Mouse (Mus musculus) hindbrain, embryonic 14.5 days (tissue): Measurements from ENCODE around the gene Agap3. TPM values are rescaled to one million over a fixed set of nuclear protein-coding genes. Genes with fewer than 3 reads are reported as not detected.

Source experiments
- ATAC-seq: fragments of 200-750 bp; cut with Nextera tagmentation; 2 replicates; pipeline ENCODE4 v1.8.0; 2017; ENCODE audit warnings: moderate number of reproducible peaks, mild to moderate bottlenecking, moderate TSS enrichment, moderate library complexity; ENCODE audit not compliant: low FRiP score
- DNase-seq: peaks from one replicate; pipeline ENCODE4 v3.0.0-alpha.2; 2015; ENCODE audit warnings: low spot score
- H3K27ac ChIP-seq: fragments of 300-500 bp; sonication (generic); 2 replicates; pipeline ENCODE4 v1.5.1; 2014; ENCODE audit warnings: mild to moderate bottlenecking, moderate library complexity
- H3K27me3 ChIP-seq: fragments of 300-500 bp; sonication (generic); 2 replicates; pipeline ENCODE4 v1.6.1; 2014; ENCODE audit warnings: mild to moderate bottlenecking, low read length, mixed read lengths; ENCODE audit not compliant: control insufficient read depth, insufficient read depth
- H3K36me3 ChIP-seq: fragments of 300-500 bp; sonication (generic); replicated peaks from 2 replicates; pipeline ENCODE4 v1.6.1; 2014; ENCODE audit not compliant: control insufficient read depth, insufficient read depth
- H3K4me1 ChIP-seq: fragments of 300-500 bp; sonication (generic); replicated peaks from 2 replicates; pipeline ENCODE4 v1.6.1; 2014; ENCODE audit warnings: antibody characterized with exemption, low read length, mixed read lengths; ENCODE audit not compliant: control insufficient read depth, insufficient read depth
- H3K4me2 ChIP-seq: fragments of 300-500 bp; sonication (generic); replicated peaks from 2 replicates; pipeline ENCODE4 v1.6.1; 2014; ENCODE audit warnings: mild to moderate bottlenecking, moderate library complexity
- H3K4me3 ChIP-seq: fragments of 300-500 bp; sonication (generic); replicated peaks from 2 replicates; pipeline ENCODE4 v1.5.1; 2014; ENCODE audit warnings: mild to moderate bottlenecking, low read length
- H3K9ac ChIP-seq: fragments of 300-500 bp; sonication (generic); 2 replicates; pipeline ENCODE4 v1.6.1; 2014
- H3K9me3 ChIP-seq: fragments of 300-500 bp; sonication (generic); 2 replicates; pipeline ENCODE4 v1.6.1; 2016; ENCODE audit warnings: low read length; ENCODE audit not compliant: control insufficient read depth
- WGBS: fragments of 180-500 bp; shearing (Covaris S2); extraction: QIAGEN DNeasy Blood & Tissue Kit; methylation state at CpG from one replicate; pipeline ENCODE4 v1.1.7; 2014; 5-methylcytosine and 5-hydroxymethylcytosine counted together
- polyA plus RNA-seq: library from polyadenylated mRNA; unstranded; fragments of >200 nt; fragmentation: Nextera tagmentation; extraction: Ambion mirVana; gene quantifications from 2 replicates; pipeline ENCODE4 v1.2.1, GENCODE M21; 2014

Agap3 gene
- 66.3 and 73.1 TPM in 2 replicates for polyA plus RNA-seq

DNA sequence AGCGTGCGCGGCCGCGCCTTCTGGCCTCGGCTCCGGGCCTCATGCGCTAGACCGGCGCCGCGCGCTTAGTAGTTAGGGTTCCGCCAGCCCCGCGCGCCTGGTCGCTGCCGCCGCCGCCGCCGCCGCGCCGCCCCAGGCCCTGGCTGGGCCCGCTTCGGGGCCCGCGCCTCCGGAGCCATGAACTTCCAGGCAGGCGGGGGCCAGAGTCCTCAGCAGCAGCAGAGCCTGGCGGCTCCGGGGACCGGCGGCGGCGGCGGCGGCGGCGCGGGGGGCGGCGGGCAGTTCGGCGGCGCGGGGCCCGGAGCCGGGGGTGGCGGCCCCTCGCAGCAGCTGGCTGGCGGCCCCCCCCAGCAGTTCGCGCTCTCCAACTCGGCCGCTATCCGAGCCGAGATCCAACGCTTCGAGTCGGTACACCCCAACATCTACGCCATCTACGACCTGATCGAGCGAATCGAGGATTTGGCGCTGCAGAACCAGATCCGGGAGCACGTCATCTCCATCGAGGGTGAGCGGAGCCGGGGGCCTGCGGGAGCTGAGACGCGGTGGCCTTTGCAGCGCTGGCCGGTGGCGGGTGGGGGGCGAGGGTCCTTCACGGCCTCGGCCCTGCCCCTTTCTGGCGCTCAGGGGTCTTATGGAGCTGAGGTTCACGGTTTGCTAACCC is at the start of gene Agap3:
Agap3 (plus strand) TSS at position 148 of the 661 bp plus-strand sequence.
- WGBS = under 1% methylated on average over 58 of the region's 85 CpGs
- H3K4me3 ChIP-seq = peak within 1 kb of the TSS; percentile 86
- peaks cover 52% of the 10 kb centered on the region for H3K4me1 ChIP-seq
- 0 out of 2 replicates have a peak, but pooled peaks cover 2% of the 10 kb centered on the region for H3K36me3 ChIP-seq
- H3K9me3 ChIP-seq = no peaks in the 10 kb centered on the region
- H3K9ac ChIP-seq = peak within 1 kb of the TSS; percentile 90
- H3K27ac ChIP-seq = peak within 1 kb of the TSS; percentile 92
- H3K4me2 ChIP-seq = peak within 1 kb of the TSS; percentile 96
- ATAC-seq = no peak
- 0 out of 2 replicates have a peak, but pooled peaks cover 4% of the 10 kb centered on the region for H3K27me3 ChIP-seq
- peak; percentile 55 for DNase-seq

DNA sequence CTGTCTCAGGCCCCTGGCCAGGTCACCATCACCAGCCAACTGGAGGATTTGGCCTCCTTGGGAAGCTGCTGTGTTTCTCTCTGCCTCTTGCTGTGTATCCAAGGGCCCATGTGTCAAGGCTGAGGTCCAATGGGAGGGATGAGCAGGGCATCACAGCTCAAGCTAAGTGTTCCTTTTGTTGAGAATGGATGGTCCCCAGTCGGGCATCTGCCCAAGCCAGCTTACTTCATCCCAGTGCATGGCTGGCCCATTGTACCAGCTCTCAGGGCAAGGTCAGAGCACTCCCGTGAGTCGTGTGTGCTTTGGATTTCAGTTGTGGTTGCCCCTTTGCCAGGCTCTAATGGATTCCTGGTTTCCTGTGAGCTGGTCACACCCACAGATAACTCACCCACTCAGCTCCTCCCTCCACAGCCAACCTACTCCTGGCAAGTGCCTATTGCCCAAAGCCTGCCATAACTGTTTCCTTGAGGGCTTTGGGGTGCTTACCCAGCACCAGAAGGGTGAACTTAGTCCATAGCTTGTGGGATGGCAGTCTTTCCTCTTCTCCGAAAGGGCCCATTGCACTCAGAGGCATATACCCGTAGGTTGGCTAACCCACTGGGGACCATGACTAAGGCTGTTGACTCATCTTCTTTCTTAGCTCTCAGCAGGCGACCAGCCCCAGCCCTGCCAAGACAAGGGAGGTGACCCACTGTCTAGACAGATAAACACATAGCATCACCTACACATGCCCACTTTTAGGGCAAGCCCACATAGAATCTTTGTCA is 47.2 kb upstream of the Agap3 start:
- Histone ChIP-seq H3K27me3 (no peaks in the 10 kb centered on the region), H3K9me3 (no peaks in the 10 kb centered on the region), H3K4me1 (no peaks in the 10 kb centered on the region), H3K4me2 (no peak overlapping the region), H3K9ac (no peak overlapping the region), H3K36me3 (peaks cover 55% of the 10 kb centered on the region), H3K27ac (no peak overlapping the region), H3K4me3 (no peak overlapping the region)
- 78% methylated on average over 6 of the region's 6 CpGs for WGBS
- no peak for ATAC-seq
- DNase-seq = no peak

DNA sequence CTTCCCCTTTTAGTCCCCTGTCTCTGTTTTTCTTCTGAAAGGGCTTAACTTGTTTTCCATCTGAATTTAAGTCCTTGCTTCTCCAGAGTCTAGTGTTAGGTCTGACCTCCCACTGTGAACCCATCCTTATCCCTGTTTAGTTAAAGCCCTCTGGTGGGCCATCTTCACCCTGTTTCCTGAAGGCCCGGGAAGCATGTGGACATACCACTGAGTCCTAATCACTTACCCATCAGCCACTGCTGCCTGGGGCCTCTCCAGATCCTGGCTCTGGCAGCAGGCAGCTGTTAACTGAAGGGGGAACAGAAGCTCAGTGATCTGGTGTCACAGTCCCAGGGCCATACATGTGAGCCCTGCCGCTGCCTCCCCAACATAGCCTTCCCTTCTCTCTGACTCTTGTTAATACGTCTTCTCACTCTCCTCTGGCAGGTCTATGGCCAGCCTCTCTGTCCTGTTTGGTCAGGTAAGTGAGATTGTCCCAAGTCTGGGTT is 46.5 kb upstream of the Agap3 start:
- H3K4me3 ChIP-seq = no peak overlapping the region
- 78% methylated on average over 3 of the region's 3 CpGs for WGBS
- H3K9ac ChIP-seq = no peak overlapping the region
- H3K9me3 ChIP-seq = no peaks in the 10 kb centered on the region
- DNase-seq = no peak
- no peaks in the 10 kb centered on the region for H3K4me1 ChIP-seq
- no peak overlapping the region for H3K4me2 ChIP-seq
- no peaks in the 10 kb centered on the region for H3K27me3 ChIP-seq
- no peak for ATAC-seq
- no peak overlapping the region for H3K27ac ChIP-seq
- peaks cover 48% of the 10 kb centered on the region for H3K36me3 ChIP-seq

DNA sequence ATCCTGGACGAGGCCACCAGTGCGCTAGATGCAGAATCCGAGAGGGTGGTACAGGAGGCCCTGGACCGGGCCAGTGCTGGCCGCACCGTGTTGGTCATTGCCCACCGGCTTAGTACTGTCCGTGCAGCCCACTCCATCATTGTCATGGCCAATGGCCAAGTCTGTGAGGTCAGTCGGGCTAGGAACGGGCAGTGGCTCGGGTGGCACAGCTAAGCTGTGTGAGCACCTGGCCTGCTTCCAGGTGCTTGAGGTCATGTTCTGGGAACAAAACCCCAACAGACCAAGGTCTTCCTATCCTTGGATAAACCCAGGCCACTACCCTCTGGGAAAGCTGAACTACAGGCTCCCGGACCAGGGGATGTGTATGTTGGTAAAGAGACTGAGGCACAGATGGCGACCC is 43.3 kb upstream of the Agap3 start:
- Histone ChIP-seq H3K4me3 (no peak overlapping the region), H3K9ac (no peak overlapping the region), H3K4me1 (0 out of 2 replicates have a peak, but pooled peaks cover 4% of the 10 kb centered on the region), H3K9me3 (no peaks in the 10 kb centered on the region), H3K4me2 (no peak overlapping the region), H3K27ac (no peak overlapping the region), H3K36me3 (peaks cover 31% of the 10 kb centered on the region), H3K27me3 (no peaks in the 10 kb centered on the region)
- no peak for DNase-seq
- 94% methylated on average over 13 of the region's 13 CpGs for WGBS
- ATAC-seq = no peak

DNA sequence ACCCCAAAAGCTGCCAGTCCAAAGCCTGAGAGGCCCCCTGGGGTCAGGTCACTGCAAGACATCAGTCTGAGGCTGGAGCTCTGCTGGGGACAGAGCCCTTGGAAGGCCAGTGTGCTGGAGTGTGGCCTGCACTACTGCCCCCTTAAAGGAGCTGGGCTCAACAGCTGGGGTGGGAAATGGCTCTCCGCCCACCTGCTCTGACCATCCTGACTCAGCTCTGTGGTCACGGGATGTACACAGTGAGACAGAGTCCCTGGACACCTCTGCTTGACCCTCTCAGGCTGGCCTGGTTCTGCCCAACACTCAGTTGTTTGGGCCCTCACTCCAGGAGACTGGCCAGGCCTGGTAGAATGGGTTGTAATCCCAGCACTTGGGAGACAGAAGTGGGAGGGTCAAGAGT is 42.5 kb upstream of the Agap3 start:
- Histone ChIP-seq H3K27me3 (no peaks in the 10 kb centered on the region), H3K9ac (no peak overlapping the region), H3K36me3 (peaks cover 23% of the 10 kb centered on the region), H3K4me3 (no peak overlapping the region), H3K27ac (no peak overlapping the region), H3K4me1 (0 out of 2 replicates have a peak, but pooled peaks cover 4% of the 10 kb centered on the region), H3K9me3 (no peaks in the 10 kb centered on the region), H3K4me2 (no peak overlapping the region)
- ATAC-seq (no peak), DNase-seq (no peak)
- WGBS = 83% methylated on average over 2 of the region's 2 CpGs

DNA sequence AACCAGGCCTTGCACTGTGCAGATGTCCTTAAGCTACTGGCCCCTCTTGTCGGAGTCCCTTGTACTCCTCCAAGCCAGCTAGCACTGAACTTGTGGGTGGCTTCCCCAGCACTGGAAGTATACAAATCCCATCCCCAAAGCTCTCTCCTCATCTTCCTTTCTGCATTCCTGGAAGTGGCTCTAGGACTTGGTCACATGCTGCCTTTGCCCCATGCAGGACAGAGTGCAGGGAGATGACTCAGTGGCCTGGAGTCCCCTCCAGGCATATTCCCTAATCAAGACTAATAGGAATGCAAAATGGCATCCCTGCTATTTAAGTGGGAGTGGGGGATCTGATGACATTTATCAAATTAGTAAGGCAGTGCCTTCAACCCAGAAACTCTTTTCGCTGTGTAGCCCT is 39.9 kb upstream of the Agap3 start:
- no peak for DNase-seq
- Histone ChIP-seq H3K9me3 (no peaks in the 10 kb centered on the region), H3K9ac (no peak overlapping the region), H3K27ac (no peak overlapping the region), H3K4me3 (no peak overlapping the region), H3K4me1 (peaks cover 11% of the 10 kb centered on the region; the same call in 1 of the 2 replicates), H3K36me3 (peaks cover 13% of the 10 kb centered on the region; the same call in 1 of the 2 replicates), H3K27me3 (no peaks in the 10 kb centered on the region), H3K4me2 (no peak overlapping the region)
- ATAC-seq = no peak
- WGBS = 91% methylated on average over 2 of the region's 2 CpGs

DNA sequence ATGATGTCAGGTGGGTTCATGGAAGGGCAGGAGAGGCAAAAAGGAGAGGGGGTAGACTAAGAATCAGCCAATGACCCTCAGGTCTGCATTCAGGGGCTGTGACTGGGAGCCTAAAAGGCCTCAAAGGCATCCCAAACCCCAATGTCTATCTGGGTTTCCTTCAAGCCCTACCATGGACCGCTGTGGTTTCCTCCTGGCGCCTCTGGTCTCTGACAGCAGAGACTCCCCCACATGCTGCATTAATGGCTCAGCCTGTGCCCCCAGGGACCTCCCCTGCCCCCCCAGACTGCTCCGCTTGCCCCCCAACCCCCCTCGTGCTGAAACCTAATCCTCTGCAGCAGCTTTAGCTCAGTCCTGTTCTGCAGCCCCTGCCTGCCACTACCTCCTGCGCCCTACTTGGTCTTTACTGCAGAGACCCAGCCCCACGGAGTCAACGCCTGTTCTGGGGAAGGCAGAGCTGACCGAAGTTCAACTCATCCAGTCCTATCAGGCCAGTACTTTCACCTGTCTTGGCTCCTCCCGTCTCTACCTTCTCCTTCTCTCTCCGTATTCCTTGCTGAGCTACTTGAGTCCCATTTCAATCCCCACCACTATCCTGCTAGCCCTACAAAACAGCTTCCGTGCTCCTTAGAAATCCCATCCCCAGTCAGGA is 38.8 kb upstream of the Agap3 start, which contains the start of gene Asic3:
Asic3 (plus strand) TSS at position 351 of the 652 bp plus-strand sequence.
- Histone ChIP-seq H3K27ac (no peak within 1 kb of the TSS), H3K4me1 (peaks cover 11% of the 10 kb centered on the region; the same call in 1 of the 2 replicates), H3K36me3 (0 out of 2 replicates have a peak, but pooled peaks cover 4% of the 10 kb centered on the region), H3K4me2 (no peak within 1 kb of the TSS), H3K9ac (no peak within 1 kb of the TSS), H3K9me3 (no peaks in the 10 kb centered on the region), H3K27me3 (no peaks in the 10 kb centered on the region), H3K4me3 (no peak within 1 kb of the TSS)
- WGBS = 54% methylated on average over 11 of the region's 11 CpGs
- no peak for ATAC-seq
- DNase-seq = no peak

DNA sequence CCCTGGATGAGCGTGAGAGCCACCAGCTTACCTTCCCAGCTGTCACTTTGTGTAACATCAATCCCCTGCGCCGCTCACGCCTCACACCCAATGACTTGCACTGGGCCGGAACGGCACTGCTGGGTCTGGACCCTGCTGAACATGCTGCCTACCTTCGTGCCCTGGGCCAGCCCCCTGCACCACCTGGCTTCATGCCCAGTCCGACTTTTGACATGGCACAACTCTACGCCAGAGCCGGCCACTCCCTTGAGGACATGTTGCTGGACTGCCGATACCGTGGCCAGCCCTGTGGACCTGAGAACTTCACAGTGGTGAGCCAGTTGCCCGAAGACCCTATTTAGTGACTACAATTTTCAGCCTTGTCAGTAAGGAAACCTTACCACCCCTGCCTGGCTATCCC is 38.0 kb upstream of the Agap3 start:
- Histone ChIP-seq H3K4me1 (peaks cover 11% of the 10 kb centered on the region; the same call in 1 of the 2 replicates), H3K4me2 (no peak overlapping the region), H3K4me3 (no peak overlapping the region), H3K36me3 (peaks cover 9% of the 10 kb centered on the region; the same call in 1 of the 2 replicates), H3K9me3 (no peaks in the 10 kb centered on the region), H3K27me3 (no peaks in the 10 kb centered on the region), H3K27ac (no peak overlapping the region), H3K9ac (no peak overlapping the region)
- no peak for ATAC-seq
- no peak for DNase-seq
- 85% methylated on average over 13 of the region's 13 CpGs for WGBS
